Mouse (Mus musculus) liver, embryonic 15.5 days (tissue): ENCODE results near the gene N4bp1. TPM values are rescaled to one million over a fixed set of nuclear protein-coding genes. Genes with fewer than 3 reads are reported as not detected.
A peak's percentile ranks its signal among the peaks of the same experiment; 100 is the strongest.

Source experiments
- ATAC-seq: fragments of 200-750 bp; cut with Nextera tagmentation; 2 replicates; pipeline ENCODE4 v1.8.0; 2017; ENCODE audit warnings: moderate number of reproducible peaks, mild to moderate bottlenecking, moderate library complexity; ENCODE audit not compliant: insufficient read depth
- H3K27ac ChIP-seq: fragments of 300-500 bp; sonication (generic); replicated peaks from 2 replicates; pipeline ENCODE4 v1.5.1; 2015; ENCODE audit warnings: mild to moderate bottlenecking, inconsistent platforms
- H3K27me3 ChIP-seq: fragments of 300-500 bp; sonication (generic); 2 replicates; pipeline ENCODE4 v1.6.1; 2015; ENCODE audit warnings: mild to moderate bottlenecking, inconsistent platforms
- H3K36me3 ChIP-seq: fragments of 300-500 bp; sonication (generic); replicated peaks from 2 replicates; pipeline ENCODE4 v1.6.1; 2015; ENCODE audit warnings: moderate library complexity, mild to moderate bottlenecking, inconsistent platforms
- H3K4me1 ChIP-seq: fragments of 300-500 bp; sonication (generic); replicated peaks from 2 replicates; pipeline ENCODE4 v1.6.1; 2015; ENCODE audit warnings: inconsistent platforms
- H3K4me2 ChIP-seq: fragments of 300-500 bp; sonication (generic); 2 replicates; pipeline ENCODE4 v1.6.1; 2015; ENCODE audit warnings: moderate library complexity, mild to moderate bottlenecking, inconsistent platforms
- H3K4me3 ChIP-seq: fragments of 300-500 bp; sonication (generic); replicated peaks from 2 replicates; pipeline ENCODE4 v1.5.1; 2015; ENCODE audit warnings: mild to moderate bottlenecking, inconsistent platforms
- H3K9ac ChIP-seq: fragments of 300-500 bp; sonication (generic); 2 replicates; pipeline ENCODE4 v1.6.1; 2015; ENCODE audit warnings: moderate library complexity, mild to moderate bottlenecking, inconsistent platforms
- H3K9me3 ChIP-seq: fragments of 300-500 bp; sonication (generic); replicated peaks from 2 replicates; pipeline ENCODE4 v1.6.1; 2016; ENCODE audit warnings: inconsistent platforms
- WGBS: fragments of 180-500 bp; shearing (Covaris S2); methylation state at CpG from one replicate; pipeline ENCODE4 v1.1.7; 2015; ENCODE audit warnings: mixed read lengths; ENCODE audit not compliant: insufficient replicate concordance; 5-methylcytosine and 5-hydroxymethylcytosine counted together
- polyA plus RNA-seq: library from polyadenylated mRNA; unstranded; fragments of >200 nt; fragmentation: Nextera tagmentation; extraction: Ambion mirVana; gene quantifications from 2 replicates; pipeline ENCODE4 v1.2.1, GENCODE M21; 2015

Gene N4bp1
- polyA plus RNA-seq, 1 experiment from 2014 or later: 2.3 TPM

GRCm38 (mm10) chr8:86820756-86821201, 64.3 kb downstream of the N4bp1 start:
- ATAC-seq: peak; percentile 42; the same call in 1 of the 2 replicates
- Histone ChIP-seq H3K27me3 (0 out of 2 replicates have a peak, but pooled peaks cover 4% of the 10 kb centered on the region), H3K4me2 (no peak overlapping the region), H3K4me1 (peaks cover 20% of the 10 kb centered on the region), H3K36me3 (no peaks in the 10 kb centered on the region), H3K9ac (no peak overlapping the region), H3K9me3 (no peaks in the 10 kb centered on the region), H3K27ac (no peak overlapping the region), H3K4me3 (no peak overlapping the region)
- 13% methylated on average over 3 of the region's 3 CpGs for WGBS

GRCm38 (mm10) chr8:86820186-86820755, 64.8 kb downstream of the N4bp1 start:
- Histone ChIP-seq H3K36me3 (no peaks in the 10 kb centered on the region), H3K4me1 (peaks cover 15% of the 10 kb centered on the region), H3K9me3 (no peaks in the 10 kb centered on the region), H3K4me2 (no peak overlapping the region), H3K9ac (no peak overlapping the region), H3K4me3 (no peak overlapping the region), H3K27ac (no peak overlapping the region), H3K27me3 (0 out of 2 replicates have a peak, but pooled peaks cover 4% of the 10 kb centered on the region)
- no peak; the same call in 1 of the 2 replicates for ATAC-seq
- WGBS: 49% methylated on average over 2 of the region's 2 CpGs

DNA sequence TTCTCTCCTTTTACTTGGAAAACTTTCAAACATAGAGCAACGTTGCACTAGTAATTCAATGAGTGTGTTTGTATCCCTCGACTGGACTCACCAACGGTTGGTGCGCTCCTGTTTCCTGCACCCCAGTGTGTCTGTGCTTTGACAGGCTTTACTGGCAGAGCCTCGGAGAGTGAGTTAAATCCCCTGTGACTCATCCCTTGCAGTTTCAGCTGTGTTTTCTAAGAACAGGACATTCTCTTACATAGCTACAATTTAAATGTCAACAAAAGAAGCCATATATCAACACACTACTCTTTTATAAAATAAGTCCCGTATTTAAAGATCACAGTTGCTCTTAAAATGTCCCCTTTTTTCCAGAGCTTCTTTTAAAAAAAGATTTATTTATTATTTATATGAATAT, 65.6 kb downstream of the N4bp1 start:
- Histone ChIP-seq H3K4me3 (no peak overlapping the region), H3K27ac (no peak overlapping the region), H3K9me3 (no peaks in the 10 kb centered on the region), H3K36me3 (no peaks in the 10 kb centered on the region), H3K4me1 (peaks cover 15% of the 10 kb centered on the region), H3K4me2 (no peak overlapping the region), H3K27me3 (0 out of 2 replicates have a peak, but pooled peaks cover 4% of the 10 kb centered on the region), H3K9ac (no peak overlapping the region)
- ATAC-seq: no peak
- WGBS: 52% methylated on average over 6 of the region's 6 CpGs

- Histone ChIP-seq H3K27me3 (no peaks in the 10 kb centered on the region), H3K9me3 (no peaks in the 10 kb centered on the region), H3K27ac (no peak overlapping the region), H3K4me2 (no peak overlapping the region), H3K36me3 (no peaks in the 10 kb centered on the region), H3K9ac (no peak overlapping the region), H3K4me1 (no peaks in the 10 kb centered on the region), H3K4me3 (no peak overlapping the region)
- no peak for ATAC-seq
- WGBS: 55% methylated on average over 15 of the region's 15 CpGs
These were observed 75.8 kb downstream of the N4bp1 start for GRCm38 (mm10) chr8:86808990-86809960.

GRCm38 (mm10) chr8:86808239-86808638, 76.8 kb downstream of the N4bp1 start:
- 32% methylated on average over 5 of the region's 5 CpGs for WGBS
- no peak overlapping the region for H3K27ac ChIP-seq
- H3K27me3 ChIP-seq: no peaks in the 10 kb centered on the region
- H3K4me3 ChIP-seq: no peak overlapping the region
- no peaks in the 10 kb centered on the region for H3K4me1 ChIP-seq
- ATAC-seq: no peak
- H3K4me2 ChIP-seq: no peak overlapping the region
- H3K36me3 ChIP-seq: no peaks in the 10 kb centered on the region
- no peaks in the 10 kb centered on the region for H3K9me3 ChIP-seq
- H3K9ac ChIP-seq: no peak overlapping the region

GRCm38 (mm10) chr8:86801988-86802387, 83.1 kb downstream of the N4bp1 start:
- no peak overlapping the region for H3K4me2 ChIP-seq
- no peaks in the 10 kb centered on the region for H3K36me3 ChIP-seq
- H3K9ac ChIP-seq: no peak overlapping the region
- 0 out of 2 replicates have a peak, but pooled peaks have one; percentile 18 for ATAC-seq
- H3K9me3 ChIP-seq: no peaks in the 10 kb centered on the region
- H3K4me3 ChIP-seq: no peak overlapping the region
- no peak overlapping the region for H3K27ac ChIP-seq
- no peaks in the 10 kb centered on the region for H3K4me1 ChIP-seq
- H3K27me3 ChIP-seq: no peaks in the 10 kb centered on the region
- 34% methylated on average over 6 of the region's 6 CpGs for WGBS

GRCm38 (mm10) chr8:86800966-86801365, 84.1 kb downstream of the N4bp1 start:
- no peaks in the 10 kb centered on the region for H3K9me3 ChIP-seq
- no peak overlapping the region for H3K4me3 ChIP-seq
- no peak for ATAC-seq
- no peak overlapping the region for H3K9ac ChIP-seq
- H3K36me3 ChIP-seq: no peaks in the 10 kb centered on the region
- no peaks in the 10 kb centered on the region for H3K4me1 ChIP-seq
- H3K27ac ChIP-seq: no peak overlapping the region
- no peaks in the 10 kb centered on the region for H3K27me3 ChIP-seq
- no peak overlapping the region for H3K4me2 ChIP-seq
- 42% methylated on average over 4 of the region's 4 CpGs for WGBS

GRCm38 (mm10) chr8:86798141-86798540, 86.9 kb downstream of the N4bp1 start:
- Histone ChIP-seq H3K4me1 (no peaks in the 10 kb centered on the region), H3K9ac (no peak overlapping the region), H3K27me3 (no peaks in the 10 kb centered on the region), H3K36me3 (no peaks in the 10 kb centered on the region), H3K27ac (no peak overlapping the region), H3K9me3 (no peaks in the 10 kb centered on the region), H3K4me3 (no peak overlapping the region), H3K4me2 (no peak overlapping the region)
- ATAC-seq: no peak
- WGBS: 68% methylated on average over 6 of the region's 6 CpGs

DNA sequence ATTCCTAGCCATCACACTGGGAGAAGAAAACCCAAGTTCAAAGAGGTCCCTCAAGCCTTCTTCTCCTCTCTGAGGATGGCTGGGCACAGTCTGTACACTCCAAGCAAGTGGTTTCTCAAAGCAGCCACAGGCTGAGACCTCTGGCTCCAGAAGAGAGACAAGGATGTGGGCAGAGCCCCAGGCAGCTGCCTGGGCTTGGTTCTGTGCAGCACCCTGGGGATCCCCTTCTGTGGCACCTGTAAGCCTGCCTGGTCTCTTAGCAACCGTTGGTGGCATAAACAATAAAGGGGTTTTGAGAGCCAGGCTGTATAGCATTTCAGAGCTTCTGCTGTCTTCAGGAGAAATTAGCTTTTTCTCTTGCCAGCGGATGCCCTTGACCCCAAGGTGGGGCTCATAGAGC, 87.4 kb downstream of the N4bp1 start:
- Histone ChIP-seq H3K27ac (no peak overlapping the region), H3K4me2 (no peak overlapping the region), H3K4me1 (no peaks in the 10 kb centered on the region), H3K9me3 (no peaks in the 10 kb centered on the region), H3K36me3 (no peaks in the 10 kb centered on the region), H3K4me3 (no peak overlapping the region), H3K27me3 (no peaks in the 10 kb centered on the region), H3K9ac (no peak overlapping the region)
- no peak for ATAC-seq
- 70% methylated on average over 2 of the region's 2 CpGs for WGBS

- Histone ChIP-seq H3K9ac (no peak overlapping the region), H3K4me1 (no peaks in the 10 kb centered on the region), H3K27me3 (no peaks in the 10 kb centered on the region; the same call in 1 of the 2 replicates), H3K27ac (no peak overlapping the region), H3K4me2 (no peak overlapping the region), H3K4me3 (no peak overlapping the region), H3K36me3 (no peaks in the 10 kb centered on the region), H3K9me3 (no peaks in the 10 kb centered on the region)
- no peak for ATAC-seq
- WGBS: 26% methylated on average over 6 of the region's 6 CpGs
These were observed 90.3 kb downstream of the N4bp1 start for GRCm38 (mm10) chr8:86794716-86795115.

- H3K9ac ChIP-seq: no peak overlapping the region
- no peak overlapping the region for H3K4me3 ChIP-seq
- H3K27ac ChIP-seq: no peak overlapping the region
- no peaks in the 10 kb centered on the region for H3K9me3 ChIP-seq
- H3K4me2 ChIP-seq: no peak overlapping the region
- no peaks in the 10 kb centered on the region; the same call in 1 of the 2 replicates for H3K27me3 ChIP-seq
- ATAC-seq: no peak
- 75% methylated on average over 6 of the region's 6 CpGs for WGBS
- H3K36me3 ChIP-seq: no peaks in the 10 kb centered on the region
- H3K4me1 ChIP-seq: peaks cover 8% of the 10 kb centered on the region
These were observed 93.5 kb downstream of the N4bp1 start for GRCm38 (mm10) chr8:86791542-86791941.
